Mouse (Mus musculus): Measurements from ENCODE around the gene Ccdc151. TPM values are rescaled to one million over a fixed set of nuclear protein-coding genes. Genes with fewer than 3 reads are reported as not detected.
A peak's percentile ranks its signal among the peaks of the same experiment; 100 is the strongest.

Ccdc151 gene
- total and polyA plus RNA-seq, 2 experiments = 0.46 to 0.59 TPM

- Histone ChIP-seq H3K36me3 (ENCODE audit: control insufficient read depth, insufficient read depth, low read length) (no peaks in the 10 kb centered on the region), H3K27ac (replicated peaks; ENCODE audit: insufficient read depth, low read depth, low read length) (no peak overlapping the region), H3K4me1 (ENCODE audit: control insufficient read depth, insufficient read depth, low read length) (no peaks in the 10 kb centered on the region), H3K9ac (ENCODE audit: low read depth, low read length) (no peak overlapping the region), H3K27me3 (ENCODE audit: control insufficient read depth, insufficient read depth, low read length) (no peaks in the 10 kb centered on the region), H3K79me2 (ENCODE audit: control insufficient read depth, insufficient read depth, low read length) (no peaks in the 10 kb centered on the region), H3K4me3 (ENCODE audit: insufficient read depth, low read depth, low read length) (no peak overlapping the region)
- 77% methylated on average over 3 of the region's 3 CpGs for WGBS
- no peak for TF ChIP-seq POLR2A (IDR thresholded peaks at IDR 0.05; ENCODE audit: extremely low read depth, insufficient read depth, low read length)
- TF ChIP-seq CTCF (IDR thresholded peaks at IDR 0.05; ENCODE audit: low read depth, low read length) = peak; percentile 41; the same call in 1 of the 2 replicates
- no peak for DNase-seq (ENCODE audit: extremely low read depth, low read depth, low spot score)
These were observed 50.5 kb downstream of the Ccdc151 start for GRCm38 (mm10) chr9:21951977-21952376.

- TF ChIP-seq POLR2A (IDR thresholded peaks at IDR 0.05; ENCODE audit: extremely low read depth, insufficient read depth, low read length) (no peak), CTCF (IDR thresholded peaks at IDR 0.05; ENCODE audit: low read depth, low read length) (peak; percentile 57)
- no peak overlapping the region for H3K9ac ChIP-seq (ENCODE audit: low read depth, low read length)
- WGBS = 16% methylated on average over 11 of the region's 11 CpGs
- H3K27ac ChIP-seq (replicated peaks; ENCODE audit: insufficient read depth, low read depth, low read length) = no peak overlapping the region
- no peaks in the 10 kb centered on the region for H3K79me2 ChIP-seq (ENCODE audit: control insufficient read depth, insufficient read depth, low read length)
- peak; percentile 21 for DNase-seq (ENCODE audit: extremely low read depth, low read depth, low spot score)
- no peaks in the 10 kb centered on the region for H3K27me3 ChIP-seq (ENCODE audit: control insufficient read depth, insufficient read depth, low read length)
- no peaks in the 10 kb centered on the region for H3K4me1 ChIP-seq (ENCODE audit: control insufficient read depth, insufficient read depth, low read length)
- no peaks in the 10 kb centered on the region for H3K36me3 ChIP-seq (ENCODE audit: control insufficient read depth, insufficient read depth, low read length)
- H3K4me3 ChIP-seq (ENCODE audit: insufficient read depth, low read depth, low read length) = no peak overlapping the region
These were observed 52.1 kb downstream of the Ccdc151 start for GRCm38 (mm10) chr9:21950322-21950721.

GRCm38 (mm10) chr9:21948790-21949189 lies 53.6 kb downstream of the Ccdc151 start:
- H3K79me2 ChIP-seq (ENCODE audit: control insufficient read depth, insufficient read depth, low read length) = no peaks in the 10 kb centered on the region
- no peaks in the 10 kb centered on the region for H3K27me3 ChIP-seq (ENCODE audit: control insufficient read depth, insufficient read depth, low read length)
- 61% methylated on average over 6 of the region's 6 CpGs for WGBS
- no peak overlapping the region for H3K9ac ChIP-seq (ENCODE audit: low read depth, low read length)
- no peaks in the 10 kb centered on the region for H3K4me1 ChIP-seq (ENCODE audit: control insufficient read depth, insufficient read depth, low read length)
- no peak for TF ChIP-seq POLR2A (IDR thresholded peaks at IDR 0.05; ENCODE audit: extremely low read depth, insufficient read depth, low read length)
- no peak for DNase-seq (ENCODE audit: extremely low read depth, low read depth, low spot score)
- no peaks in the 10 kb centered on the region for H3K36me3 ChIP-seq (ENCODE audit: control insufficient read depth, insufficient read depth, low read length)
- no peak overlapping the region for H3K4me3 ChIP-seq (ENCODE audit: insufficient read depth, low read depth, low read length)
- H3K27ac ChIP-seq (replicated peaks; ENCODE audit: insufficient read depth, low read depth, low read length) = no peak overlapping the region

- Histone ChIP-seq H3K27ac (replicated peaks; ENCODE audit: insufficient read depth, low read depth, low read length) (no peak overlapping the region), H3K27me3 (ENCODE audit: control insufficient read depth, insufficient read depth, low read length) (no peaks in the 10 kb centered on the region), H3K79me2 (ENCODE audit: control insufficient read depth, insufficient read depth, low read length) (no peaks in the 10 kb centered on the region), H3K9ac (ENCODE audit: low read depth, low read length) (no peak overlapping the region), H3K4me1 (ENCODE audit: control insufficient read depth, insufficient read depth, low read length) (no peaks in the 10 kb centered on the region), H3K4me3 (ENCODE audit: insufficient read depth, low read depth, low read length) (no peak overlapping the region), H3K36me3 (ENCODE audit: control insufficient read depth, insufficient read depth, low read length) (no peaks in the 10 kb centered on the region)
- TF ChIP-seq POLR2A (IDR thresholded peaks at IDR 0.05; ENCODE audit: extremely low read depth, insufficient read depth, low read length) (no peak), CTCF (IDR thresholded peaks at IDR 0.05; ENCODE audit: low read depth, low read length) (no peak)
- 60% methylated on average over 8 of the region's 8 CpGs for WGBS
- DNase-seq (ENCODE audit: extremely low read depth, low read depth, low spot score) = no peak
These were observed 54.3 kb downstream of the Ccdc151 start for GRCm38 (mm10) chr9:21948146-21948545.

- Histone ChIP-seq H3K4me3 (ENCODE audit: insufficient read depth, low read depth, low read length) (no peak overlapping the region), H3K27me3 (ENCODE audit: control insufficient read depth, insufficient read depth, low read length) (no peaks in the 10 kb centered on the region), H3K4me1 (ENCODE audit: control insufficient read depth, insufficient read depth, low read length) (no peaks in the 10 kb centered on the region), H3K79me2 (ENCODE audit: control insufficient read depth, insufficient read depth, low read length) (no peaks in the 10 kb centered on the region), H3K36me3 (ENCODE audit: control insufficient read depth, insufficient read depth, low read length) (no peaks in the 10 kb centered on the region), H3K9ac (ENCODE audit: low read depth, low read length) (no peak overlapping the region), H3K27ac (replicated peaks; ENCODE audit: insufficient read depth, low read depth, low read length) (no peak overlapping the region)
- DNase-seq (ENCODE audit: extremely low read depth, low read depth, low spot score) = no peak
- TF ChIP-seq POLR2A (IDR thresholded peaks at IDR 0.05; ENCODE audit: extremely low read depth, insufficient read depth, low read length) = no peak
- TF ChIP-seq CTCF (IDR thresholded peaks at IDR 0.05; ENCODE audit: low read depth, low read length) = no peak
- WGBS = 31% methylated on average over 26 of the region's 28 CpGs
These were observed 54.8 kb downstream of the Ccdc151 start for GRCm38 (mm10) chr9:21947540-21948130.

- Histone ChIP-seq H3K4me3 (ENCODE audit: insufficient read depth, low read depth, low read length) (no peak overlapping the region), H3K27ac (replicated peaks; ENCODE audit: insufficient read depth, low read depth, low read length) (no peak overlapping the region), H3K36me3 (ENCODE audit: control insufficient read depth, insufficient read depth, low read length) (no peaks in the 10 kb centered on the region), H3K79me2 (ENCODE audit: control insufficient read depth, insufficient read depth, low read length) (no peaks in the 10 kb centered on the region), H3K4me1 (ENCODE audit: control insufficient read depth, insufficient read depth, low read length) (no peaks in the 10 kb centered on the region), H3K27me3 (ENCODE audit: control insufficient read depth, insufficient read depth, low read length) (no peaks in the 10 kb centered on the region), H3K9ac (ENCODE audit: low read depth, low read length) (no peak overlapping the region)
- TF ChIP-seq CTCF (IDR thresholded peaks at IDR 0.05; ENCODE audit: low read depth, low read length) (no peak), POLR2A (IDR thresholded peaks at IDR 0.05; ENCODE audit: extremely low read depth, insufficient read depth, low read length) (no peak)
- no peak for DNase-seq (ENCODE audit: extremely low read depth, low read depth, low spot score)
- WGBS = 25% methylated on average over 23 of the region's 23 CpGs
These were observed 58.2 kb downstream of the Ccdc151 start for GRCm38 (mm10) chr9:21944267-21944666.

All from liver, adult 2 months (tissue).